Mouse (Mus musculus): ENCODE data around the gene Gm11562.

GRCm38 (mm10) chr11:99581564-99581963, 38.7 kb downstream of the Gm11562 start:
- no peak for TF ChIP-seq POLR2A (IDR thresholded peaks at IDR 0.05; ENCODE audit: insufficient read depth, low read length)
- no peak for TF ChIP-seq CTCF (IDR thresholded peaks at IDR 0.05; ENCODE audit: low read depth, low read length)
- TF ChIP-seq EP300 (IDR thresholded peaks at IDR 0.05; ENCODE audit: insufficient read depth, low read depth, low read length) = no peak

Data from ES-Bruce4 (cell line).